Mouse (Mus musculus): Measurements from ENCODE around the gene E130114P18Rik. TPM values are rescaled to one million over a fixed set of nuclear protein-coding genes. Genes with fewer than 3 reads are reported as not detected.
A peak's percentile ranks its signal among the peaks of the same experiment; 100 is the strongest.

Gene E130114P18Rik
- total RNA-seq (2021), result 1 to 10 TPM; 1.4 TPM
- long read RNA-seq, experiment 1, partial matches to known transcripts, result 0 of 1 reads
- long read RNA-seq, experiment 1, other reads (novel, unspliced or antisense), result 1 of 1 reads
- long read RNA-seq, experiment 2, partial matches to known transcripts, result 0 of 1 reads
- long read RNA-seq, experiment 2, other reads (novel, unspliced or antisense), result 1 of 1 reads

GRCm38 (mm10) chr4:97777706-97778176 is at the start of gene E130114P18Rik:
TSS of gene E130114P18Rik (minus strand) at chr4:97778078.
- DNase-seq, result peak; percentile 60

DNA sequence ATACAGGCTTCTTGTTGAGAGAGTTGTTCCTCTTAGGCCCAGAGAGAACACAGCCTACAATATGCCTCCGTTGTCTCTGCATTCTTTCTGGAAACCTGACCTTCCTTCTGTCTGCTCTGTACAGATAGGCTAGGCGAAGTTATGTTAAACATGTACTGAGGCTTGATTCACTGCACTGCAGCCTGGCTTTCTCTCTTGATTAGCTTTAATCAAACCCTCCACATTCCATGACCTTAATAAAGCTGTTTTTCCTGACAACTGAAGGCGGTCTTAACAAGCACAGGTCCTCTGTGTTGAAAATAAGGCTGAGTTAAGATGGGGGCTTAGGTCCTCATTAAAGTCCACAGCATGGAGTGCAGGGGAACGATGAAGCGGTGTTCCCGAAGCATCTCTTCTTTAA is 49.2 kb upstream of the E130114P18Rik start:
- DNase-seq, result no peak

GRCm38 (mm10) chr4:97825841-97826240 is 48.0 kb upstream of the E130114P18Rik start:
- no peak for DNase-seq

GRCm38 (mm10) chr4:97825432-97825831 is 47.6 kb upstream of the E130114P18Rik start:
- no peak for DNase-seq

DNA sequence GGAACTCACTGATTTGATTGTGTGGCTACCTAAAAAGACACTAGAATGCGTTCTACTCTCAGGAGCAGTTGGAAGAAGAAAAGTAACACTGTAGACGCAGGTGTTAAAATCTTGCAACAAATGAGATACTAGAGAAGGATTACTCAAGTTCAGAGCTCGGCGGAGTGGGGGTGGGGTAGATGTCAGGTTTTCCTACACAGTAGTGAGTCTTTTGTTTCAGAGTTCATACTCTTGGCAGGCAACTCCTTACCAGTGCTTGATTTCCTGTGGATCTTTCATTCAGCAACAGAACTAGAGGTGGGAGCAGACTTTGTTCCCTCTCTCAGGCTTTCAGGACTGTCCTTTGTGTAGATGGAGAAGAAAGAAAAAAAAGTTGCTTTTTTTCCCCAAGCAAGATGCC is 46.6 kb upstream of the E130114P18Rik start:
- no peak for DNase-seq

DNA sequence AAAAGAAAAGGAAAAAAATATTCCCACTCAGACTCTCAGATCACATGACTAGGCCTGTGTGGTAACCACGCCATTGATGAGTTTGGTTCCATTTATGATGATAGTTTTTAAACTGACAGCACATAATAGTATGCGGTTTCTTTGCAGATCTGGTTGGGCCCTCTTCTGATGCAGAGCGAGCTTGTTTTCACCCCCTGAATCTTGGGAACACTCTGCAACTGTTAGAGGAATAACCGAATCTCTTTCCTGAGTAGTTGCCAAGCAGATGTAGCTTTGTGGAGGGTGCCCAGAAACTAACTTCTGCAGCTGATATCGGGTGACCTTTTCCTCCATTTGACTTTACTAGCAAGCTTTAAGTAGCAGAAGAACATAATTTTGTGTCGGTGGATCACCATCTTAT is 45.6 kb upstream of the E130114P18Rik start:
- DNase-seq, result no peak

DNA sequence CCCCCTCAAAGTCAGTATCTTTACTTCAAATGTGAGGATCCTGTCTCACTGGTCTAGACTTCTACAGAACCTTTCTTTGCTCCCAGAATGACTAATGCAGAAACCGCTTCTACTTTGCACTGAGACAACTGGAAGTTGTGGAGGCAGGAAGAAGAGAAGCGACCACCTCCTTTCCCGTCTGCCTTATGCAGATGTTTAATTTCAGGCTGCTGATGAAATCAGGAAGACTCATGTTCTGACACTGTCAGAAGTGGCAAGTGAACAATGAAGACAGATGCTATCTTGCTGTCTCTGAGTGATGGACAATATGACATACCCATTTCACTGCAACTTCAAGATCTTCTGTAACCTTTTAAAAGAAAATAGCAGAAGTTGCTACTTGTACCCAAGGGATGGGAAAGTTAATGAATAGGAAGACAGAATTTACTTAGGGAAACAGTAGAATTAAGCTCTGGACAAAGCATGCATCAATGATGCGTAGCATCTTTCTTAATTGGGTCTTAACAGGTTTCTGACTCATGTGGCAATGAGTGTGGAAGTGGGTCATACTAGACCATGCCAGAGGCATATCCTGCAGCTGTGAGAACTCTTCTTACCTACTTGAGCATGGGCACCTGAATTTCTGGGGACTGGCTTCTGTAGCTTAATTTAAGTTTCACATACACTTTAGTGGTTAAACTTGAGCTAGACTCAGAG is 43.8 kb upstream of the E130114P18Rik start:
- no peak for DNase-seq

DNA sequence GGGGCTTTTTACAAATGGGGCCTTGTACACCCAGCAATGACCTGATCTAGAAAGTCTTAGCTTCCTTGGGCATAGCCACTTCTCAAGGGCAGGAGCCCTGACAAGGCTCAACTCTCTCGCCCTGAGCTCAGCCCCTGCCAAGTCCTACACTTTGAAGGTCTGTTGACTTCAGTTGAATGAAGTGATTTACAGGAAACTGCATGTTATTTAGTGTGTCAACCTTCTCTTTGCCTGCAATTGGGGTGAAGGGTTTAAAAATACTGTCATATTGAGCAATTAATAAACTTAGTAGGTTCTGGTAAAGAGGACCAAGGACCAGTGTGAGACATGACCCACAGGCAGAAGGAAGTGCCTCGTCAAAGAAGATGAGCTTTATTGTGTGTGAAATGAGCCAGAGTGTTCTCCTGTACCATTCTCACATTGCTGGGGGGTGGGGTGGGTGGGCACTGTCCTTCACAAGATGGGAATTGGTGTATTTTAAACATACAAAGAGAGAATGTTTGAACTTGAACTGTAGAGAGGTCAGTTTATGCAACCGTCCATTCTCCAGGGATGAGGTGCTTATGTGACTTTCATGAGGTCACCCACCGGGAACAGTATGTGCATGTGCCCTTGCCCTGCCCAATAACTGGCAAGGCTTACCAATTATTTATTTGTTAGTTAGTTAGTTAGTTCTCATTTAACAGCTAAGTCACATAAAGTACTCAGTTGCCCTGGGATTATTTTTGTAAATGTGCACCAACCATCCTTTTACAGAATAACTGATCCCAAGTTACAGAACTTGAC is 42.8 kb upstream of the E130114P18Rik start:
- DNase-seq, result no peak

GRCm38 (mm10) chr4:97819101-97819500 is 41.2 kb upstream of the E130114P18Rik start:
- DNase-seq, result no peak

- no peak for DNase-seq
Measured at GRCm38 (mm10) chr4:97818498-97818897, 40.6 kb upstream of the E130114P18Rik start.

DNA sequence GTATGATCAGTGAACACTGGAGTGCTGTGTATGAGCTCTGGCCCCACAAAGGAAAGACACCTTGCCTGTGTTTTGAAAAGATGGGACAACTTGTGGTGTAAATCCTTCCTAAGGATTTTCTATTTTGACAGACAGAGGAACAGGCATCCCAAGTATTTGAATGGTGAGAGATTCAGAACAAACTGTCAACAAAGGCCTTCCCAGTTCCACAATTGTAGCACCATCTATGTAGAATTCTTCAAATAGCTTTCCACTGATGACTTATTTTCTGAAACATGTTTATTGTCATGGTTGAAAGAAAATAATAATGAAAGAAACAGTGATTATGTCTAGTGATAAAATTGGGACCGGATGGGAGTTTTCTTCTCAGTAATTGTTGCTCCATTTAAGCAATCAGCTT is 39.9 kb upstream of the E130114P18Rik start:
- no peak for DNase-seq

- DNase-seq, result no peak
Measured at GRCm38 (mm10) chr4:97816753-97817152, 38.9 kb upstream of the E130114P18Rik start.

GRCm38 (mm10) chr4:97816001-97816400 is 38.1 kb upstream of the E130114P18Rik start:
- DNase-seq, result no peak

DNA sequence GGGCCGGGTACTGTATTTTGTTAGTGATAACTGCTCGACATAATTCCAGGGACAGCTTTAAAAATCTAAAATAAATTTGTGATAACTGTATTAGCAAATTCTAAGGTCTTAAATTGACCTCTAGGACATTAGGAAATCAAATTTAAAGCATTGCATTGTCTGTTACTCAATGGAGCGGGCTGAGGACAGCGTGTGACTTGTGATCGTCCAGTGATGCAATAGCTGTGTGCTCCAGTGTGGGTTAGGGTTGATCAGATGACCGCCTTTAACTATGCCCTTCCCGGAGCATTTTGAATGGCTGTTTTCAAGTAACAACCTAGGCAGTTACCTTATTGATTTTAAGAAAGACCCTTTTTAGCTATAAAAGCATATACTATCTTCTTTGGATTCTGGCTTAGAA is 36.6 kb upstream of the E130114P18Rik start:
- no peak for DNase-seq

DNA sequence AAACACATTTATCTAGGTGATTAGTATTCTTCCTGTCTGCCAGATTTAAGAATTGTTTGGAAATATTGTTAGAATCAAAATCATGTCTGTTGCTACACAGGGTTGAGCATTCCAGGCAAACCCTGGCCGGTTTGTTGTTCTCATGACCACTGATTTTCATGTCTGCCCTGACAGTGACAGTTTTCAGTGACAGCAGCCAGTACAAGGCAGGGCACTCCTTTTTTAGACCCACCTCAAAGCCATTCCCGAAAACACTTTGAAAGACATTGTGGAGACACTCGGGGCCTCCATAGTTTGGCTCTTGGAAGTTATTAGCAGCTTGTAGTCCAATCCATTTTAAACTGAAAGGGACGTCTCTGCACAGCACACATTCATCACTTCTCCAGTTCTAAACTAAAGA is 36.1 kb upstream of the E130114P18Rik start:
- DNase-seq, result no peak

GRCm38 (mm10) chr4:97813035-97813434 is 35.2 kb upstream of the E130114P18Rik start:
- no peak for DNase-seq

DNA sequence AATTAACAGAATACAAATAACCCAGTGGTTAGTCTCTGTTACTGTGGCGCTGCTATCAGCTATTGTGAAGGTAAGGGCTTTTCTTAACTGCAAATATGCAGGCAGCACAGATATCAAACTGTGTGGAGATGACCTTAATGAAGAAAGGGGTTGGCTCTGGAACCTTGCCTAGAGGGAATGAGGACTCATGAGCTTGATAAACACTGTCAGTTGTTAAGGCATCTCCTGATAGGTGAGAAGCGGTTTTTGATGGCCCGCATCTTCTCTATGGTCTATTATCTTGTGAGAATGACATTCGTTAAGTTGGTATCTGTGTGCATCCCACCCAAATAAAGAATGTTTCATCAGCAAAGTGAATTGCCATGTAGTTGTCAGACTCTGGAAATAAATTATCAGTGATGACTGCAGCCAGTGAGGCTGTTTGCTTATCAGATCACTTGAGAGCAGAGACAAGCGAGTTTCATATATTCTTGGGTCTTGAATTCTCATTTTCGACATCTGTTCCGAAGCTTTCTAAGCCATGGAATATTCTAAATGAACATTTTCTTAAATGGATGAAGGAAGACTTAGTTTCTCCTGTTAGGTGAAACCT is 32.6 kb upstream of the E130114P18Rik start:
- no peak for DNase-seq

DNA sequence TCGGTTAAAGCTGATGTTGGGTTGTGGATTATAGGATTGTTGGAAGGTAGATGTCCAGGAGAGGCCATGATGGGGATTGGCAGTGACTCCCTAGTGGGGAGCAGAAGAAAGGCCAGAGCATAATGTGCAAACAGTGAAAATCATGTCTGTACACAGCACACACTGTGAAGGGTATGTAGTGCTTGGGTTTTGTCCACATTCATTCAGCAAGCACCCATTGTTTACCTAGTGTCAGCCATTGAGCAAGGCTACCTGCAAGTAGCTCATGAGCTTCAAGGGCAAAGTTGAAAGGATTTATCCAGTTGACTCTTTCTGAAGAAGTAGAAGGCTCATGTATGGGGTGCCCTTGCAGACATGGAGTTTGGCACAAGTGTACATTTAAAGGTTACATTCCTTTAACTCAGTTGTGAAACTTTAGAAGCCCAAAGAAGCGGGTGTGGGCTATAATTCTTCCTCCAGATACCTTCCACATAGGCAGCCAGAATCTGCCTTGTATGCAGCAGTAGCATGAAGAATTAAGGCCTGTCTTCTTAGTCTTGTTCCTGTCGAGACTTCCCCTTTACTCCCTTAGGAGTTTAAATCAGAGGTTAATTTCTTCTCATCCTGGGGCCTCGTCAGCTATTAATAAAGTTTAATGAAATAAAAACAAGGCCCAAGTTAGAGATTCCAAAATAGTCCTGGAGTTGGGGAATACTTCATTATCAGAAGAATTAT is 31.9 kb upstream of the E130114P18Rik start:
- DNase-seq, result no peak

GRCm38 (mm10) chr4:97808885-97809284 is 31.0 kb upstream of the E130114P18Rik start:
- no peak for DNase-seq

DNA sequence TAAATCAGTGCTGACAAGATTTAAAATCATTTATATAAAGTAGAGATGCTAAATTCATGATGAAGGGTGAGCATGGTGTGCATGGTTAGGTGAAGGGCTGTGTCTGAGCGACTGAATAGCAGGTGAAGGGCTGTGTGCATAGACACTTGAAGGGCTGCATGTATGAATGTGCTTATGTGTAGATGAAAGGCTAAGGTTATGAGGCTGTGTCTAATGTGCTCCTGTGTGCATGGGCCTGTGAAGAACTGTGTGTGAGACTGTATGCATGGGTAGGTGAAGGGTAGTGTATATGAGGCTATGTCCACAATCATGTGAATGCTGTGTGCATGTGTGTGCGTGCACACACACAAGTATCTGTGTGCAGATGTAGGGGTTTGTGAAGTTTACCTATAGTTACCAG is 29.0 kb upstream of the E130114P18Rik start:
- DNase-seq, result no peak

GRCm38 (mm10) chr4:97805896-97806808 is 28.3 kb upstream of the E130114P18Rik start:
- no peak for DNase-seq
